Mouse (Mus musculus): Measurements from ENCODE around the gene Arhgap17.

DNA sequence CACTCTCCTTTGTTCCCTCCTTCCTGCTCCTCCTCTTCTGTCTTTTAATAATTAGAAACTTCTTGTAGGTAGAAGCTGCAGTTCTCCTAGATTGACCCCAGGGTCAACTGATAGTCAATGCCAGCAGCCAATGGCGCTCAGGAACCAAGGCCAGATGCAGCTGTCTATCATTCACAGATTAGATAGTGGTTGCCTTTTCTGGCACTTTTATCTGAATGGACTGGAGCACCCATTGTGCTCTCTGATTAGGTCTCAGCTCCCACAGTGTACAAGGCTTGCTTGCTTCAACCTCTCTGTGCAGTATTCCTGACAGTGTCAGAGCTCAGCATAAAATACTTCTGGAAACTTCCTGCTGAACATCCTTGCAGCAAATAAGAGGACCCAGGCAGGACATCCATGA lies 124.9 kb downstream of the Arhgap17 start:
- TF ChIP-seq CTCF (conservative IDR thresholded peaks at IDR 0.05; ENCODE audit: low read length): no peak
- TF ChIP-seq NANOG (IDR thresholded peaks at IDR 0.05; ENCODE audit: borderline replicate concordance, low read length): no peak

Measured in E14TG2a.4 (cell line).